Mouse (Mus musculus) kidney, postnatal 0 days (tissue): ENCODE measurements around the gene Gnptab. TPM values are rescaled to one million over a fixed set of nuclear protein-coding genes. Genes with fewer than 3 reads are reported as not detected.
"Not testable (repeated sequence)": the region's sequence is repeated elsewhere in the genome, so short reads cannot be mapped to it uniquely, and the experiment has no call there.

ENCODE experiments used
- ATAC-seq: fragments of 200-750 bp; cut with Nextera tagmentation; replicated peaks from 2 replicates; pipeline ENCODE4 v1.8.0; 2017; ENCODE audit warnings: low read depth, moderate number of reproducible peaks, moderate TSS enrichment, moderate library complexity; ENCODE audit not compliant: low FRiP score
- DNase-seq: peaks from one replicate; pipeline ENCODE4 v3.0.0-alpha.2; 2016; ENCODE audit warnings: low spot score
- H3K27ac ChIP-seq: fragments of 300-500 bp; sonication (generic); 2 replicates; pipeline ENCODE4 v1.5.1; 2014; ENCODE audit warnings: mild to moderate bottlenecking
- H3K27me3 ChIP-seq: fragments of 300-500 bp; sonication (generic); 2 replicates; pipeline ENCODE4 v1.6.1; 2014; ENCODE audit warnings: low read length, mixed read lengths; ENCODE audit not compliant: insufficient read depth
- H3K36me3 ChIP-seq: fragments of 300-500 bp; sonication (generic); 2 replicates; pipeline ENCODE4 v1.6.1; 2014; ENCODE audit warnings: low read length, mixed read lengths; ENCODE audit not compliant: insufficient read depth
- H3K4me1 ChIP-seq: fragments of 300-500 bp; sonication (generic); replicated peaks from 2 replicates; pipeline ENCODE4 v1.6.1; 2014; ENCODE audit warnings: antibody characterized with exemption, low read length, mixed read lengths; ENCODE audit not compliant: insufficient read depth
- H3K4me2 ChIP-seq: fragments of 300-500 bp; sonication (generic); 2 replicates; pipeline ENCODE4 v1.6.1; 2014; ENCODE audit warnings: mild to moderate bottlenecking, low read length, moderate library complexity, mixed read lengths
- H3K4me3 ChIP-seq: fragments of 300-500 bp; sonication (generic); replicated peaks from 2 replicates; pipeline ENCODE4 v1.5.1; 2014; ENCODE audit warnings: low read depth, low read length
- H3K9ac ChIP-seq: fragments of 300-500 bp; sonication (generic); 2 replicates; pipeline ENCODE4 v1.6.1; 2014; ENCODE audit warnings: low read depth, low read length
- H3K9me3 ChIP-seq: fragments of 300-500 bp; sonication (generic); replicated peaks from 2 replicates; pipeline ENCODE4 v1.6.1; 2016; ENCODE audit warnings: low read length, inconsistent platforms, mixed read lengths
- CTCF ChIP-seq: IDR thresholded peaks from 2 replicates; pipeline ENCODE4 v1.5.1; 2016; ENCODE audit warnings: antibody characterized with exemption, low read depth, mild to moderate bottlenecking, moderate library complexity
- WGBS: fragments of 180-500 bp; shearing (Covaris S2); extraction: QIAGEN DNeasy Blood & Tissue Kit; methylation state at CpG from one replicate; pipeline ENCODE4 v1.1.7; 2014; 5-methylcytosine and 5-hydroxymethylcytosine counted together
- polyA plus RNA-seq: library from polyadenylated mRNA; unstranded; fragments of >200 nt; fragmentation: Nextera tagmentation; extraction: Ambion mirVana; gene quantifications from 2 replicates; pipeline ENCODE4 v1.2.1, GENCODE M21; 2015

The Gnptab gene
- polyA plus RNA-seq, 1 experiment from 2014 or later: 9.0 TPM

- Histone ChIP-seq H3K9ac (no peak overlapping the region), H3K9me3 (no peaks in the 10 kb centered on the region), H3K4me3 (no peak overlapping the region), H3K36me3 (0 out of 2 replicates have a peak, but pooled peaks cover 3% of the 10 kb centered on the region), H3K27me3 (no peaks in the 10 kb centered on the region), H3K27ac (no peak overlapping the region), H3K4me1 (no peaks in the 10 kb centered on the region), H3K4me2 (no peak overlapping the region)
- TF ChIP-seq CTCF: no peak
- WGBS: 79% methylated on average over 2 of the region's 2 CpGs
- DNase-seq (no peak), ATAC-seq (no peak)
Observed at GRCm38 (mm10) chr10:88451221-88451620, 72.3 kb downstream of the Gnptab start.

DNA sequence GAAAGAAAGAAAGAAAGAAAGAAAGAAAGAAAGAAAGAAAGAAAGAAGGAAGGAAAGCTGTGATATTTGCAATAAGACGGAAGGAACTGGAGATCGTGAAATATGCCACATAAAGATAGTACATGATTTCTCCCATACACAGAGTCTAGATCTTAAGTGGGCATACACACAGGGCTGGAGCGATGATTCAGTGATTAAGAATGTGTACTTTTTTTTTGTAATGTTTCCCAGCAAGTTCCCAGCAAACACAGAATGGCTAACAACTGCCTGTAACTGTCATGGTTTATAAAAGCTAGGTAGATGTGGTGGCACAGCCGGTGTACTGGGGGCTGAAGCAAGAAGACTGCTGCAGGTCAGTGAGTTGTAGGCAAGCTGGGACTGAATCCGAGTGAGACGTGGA, 73.1 kb downstream of the Gnptab start:
- no peaks in the 10 kb centered on the region for H3K9me3 ChIP-seq
- 82% methylated on average over 6 of the region's 6 CpGs for WGBS
- H3K4me2 ChIP-seq: no peak overlapping the region
- ATAC-seq: no peak
- H3K27ac ChIP-seq: no peak overlapping the region
- no peak overlapping the region for H3K9ac ChIP-seq
- no peak overlapping the region for H3K4me3 ChIP-seq
- no peak for TF ChIP-seq CTCF
- no peaks in the 10 kb centered on the region for H3K4me1 ChIP-seq
- no peaks in the 10 kb centered on the region for H3K27me3 ChIP-seq
- H3K36me3 ChIP-seq: no peaks in the 10 kb centered on the region
- no peak for DNase-seq

- Histone ChIP-seq H3K4me1 (no peaks in the 10 kb centered on the region), H3K27me3 (no peaks in the 10 kb centered on the region), H3K9ac (no peak overlapping the region), H3K4me2 (no peak overlapping the region), H3K36me3 (no peaks in the 10 kb centered on the region), H3K4me3 (no peak overlapping the region), H3K27ac (no peak overlapping the region), H3K9me3 (no peaks in the 10 kb centered on the region)
- no peak for TF ChIP-seq CTCF
- ATAC-seq (no peak; the same call in 1 of the 2 replicates), DNase-seq (peak; percentile 28)
- WGBS: 41% methylated on average over 6 of the region's 6 CpGs
Observed at GRCm38 (mm10) chr10:88457816-88458215, 78.9 kb downstream of the Gnptab start.

DNA sequence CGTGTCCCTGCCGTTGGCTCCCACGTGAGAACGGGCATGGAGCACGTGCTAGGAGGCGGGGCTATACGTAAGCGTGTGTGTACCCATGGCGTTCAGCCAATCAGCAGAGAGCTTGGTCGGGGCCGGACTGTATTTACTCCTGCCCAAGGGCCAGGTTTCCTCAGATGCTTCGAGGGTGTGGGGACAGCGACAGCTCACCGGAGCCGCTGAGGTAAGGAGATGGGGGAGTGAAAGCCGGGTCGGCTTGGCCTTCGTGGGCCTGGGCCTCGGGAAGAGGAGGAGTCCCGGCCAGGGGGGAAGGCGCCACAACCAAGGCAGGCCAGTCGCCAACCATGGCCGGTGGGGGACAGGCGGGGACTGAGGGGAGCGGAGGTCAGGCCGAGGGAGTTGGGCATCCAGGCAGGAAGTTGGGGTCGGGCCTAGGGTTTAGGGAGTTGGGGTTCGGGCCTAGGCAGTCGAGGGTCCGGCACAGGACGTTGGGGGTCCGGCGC, 80.6 kb downstream of the Gnptab start, which contains the start of gene Sycp3:
TSS of gene Sycp3 (plus strand) at position 68 of the 491 bp plus-strand sequence.
- Histone ChIP-seq H3K36me3 (0 out of 2 replicates have a peak, but pooled peaks cover 3% of the 10 kb centered on the region), H3K4me2 (no peak within 1 kb of the TSS), H3K27me3 (no peaks in the 10 kb centered on the region), H3K4me1 (no peaks in the 10 kb centered on the region), H3K27ac (no peak within 1 kb of the TSS), H3K9me3 (no peaks in the 10 kb centered on the region), H3K4me3 (no peak within 1 kb of the TSS), H3K9ac (no peak within 1 kb of the TSS)
- TF ChIP-seq CTCF: no peak
- WGBS: 80% methylated on average over 33 of the region's 33 CpGs
- peak; percentile 30; the same call in 1 of the 2 replicates for ATAC-seq
- no peak for DNase-seq

- no peaks in the 10 kb centered on the region for H3K27me3 ChIP-seq
- no peak; the same call in 1 of the 2 replicates for ATAC-seq
- no peak overlapping the region for H3K9ac ChIP-seq
- H3K4me2 ChIP-seq: no peak overlapping the region
- 77% methylated on average over 18 of the region's 18 CpGs for WGBS
- H3K9me3 ChIP-seq: no peaks in the 10 kb centered on the region
- DNase-seq: no peak
- H3K4me3 ChIP-seq: no peak overlapping the region
- H3K27ac ChIP-seq: no peak overlapping the region
- no peak for TF ChIP-seq CTCF
- H3K4me1 ChIP-seq: no peaks in the 10 kb centered on the region
- H3K36me3 ChIP-seq: 0 out of 2 replicates have a peak, but pooled peaks cover 5% of the 10 kb centered on the region
Observed at GRCm38 (mm10) chr10:88460122-88460820, 81.3 kb downstream of the Gnptab start.

GRCm38 (mm10) chr10:88482866-88483265, 103.9 kb downstream of the Gnptab start:
- not testable (repeated sequence) for H3K9ac ChIP-seq, H3K4me3 ChIP-seq, H3K4me1 ChIP-seq, DNase-seq, ATAC-seq, H3K36me3 ChIP-seq, H3K4me2 ChIP-seq, H3K9me3 ChIP-seq, H3K27me3 ChIP-seq, H3K27ac ChIP-seq
- WGBS: 94% methylated on average over 10 of the region's 10 CpGs
